Mouse (Mus musculus) E14TG2a.4 (cell line): ENCODE data around the gene Gmps.

Experiments used
- CTCF ChIP-seq: conservative IDR thresholded peaks from 2 replicates; pipeline ENCODE4 v1.5.1; 2014; ENCODE audit warnings: low read length
- NANOG ChIP-seq: IDR thresholded peaks from 2 replicates; pipeline ENCODE4 v1.6.1; 2014; ENCODE audit warnings: borderline replicate concordance, low read length, mixed read lengths
- POU5F1 ChIP-seq: IDR thresholded peaks from 2 replicates; pipeline ENCODE4 v1.6.1; 2014; ENCODE audit warnings: low read length, borderline replicate concordance

GRCm38 (mm10) chr3:63977895-63978294 is 2.0 kb downstream of the Gmps start:
- no peak for TF ChIP-seq NANOG
- no peak for TF ChIP-seq CTCF
- TF ChIP-seq POU5F1, result no peak
